Mouse (Mus musculus): ENCODE data around the gene Chrng. TPM values are rescaled to one million over a fixed set of nuclear protein-coding genes. Genes with fewer than 3 reads are reported as not detected.

Gene Chrng
- total RNA-seq (2017) = not detected in 2 replicates

DNA sequence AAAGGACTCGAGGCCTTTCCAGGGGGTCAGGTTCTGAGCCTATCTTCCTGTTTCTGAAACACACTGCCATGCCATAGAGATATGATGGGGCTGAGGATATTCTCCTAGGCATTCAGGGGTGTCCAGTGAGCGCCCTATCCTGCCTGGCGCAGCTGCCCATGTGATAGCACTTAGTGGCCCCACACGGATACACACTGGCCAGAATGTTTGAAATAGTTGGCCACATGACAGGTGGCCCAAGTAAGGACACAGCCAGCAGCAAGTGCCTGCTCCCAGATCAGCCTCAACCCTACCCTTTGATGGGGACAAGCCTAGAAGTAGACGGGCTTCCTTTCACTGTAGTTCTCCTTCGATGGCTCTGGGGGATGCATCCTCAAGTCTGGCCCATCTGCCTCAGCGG is at the start of gene Chrng:
TSS of gene Chrng (plus strand) at position 193 of the 400 bp plus-strand sequence.
- no peak for ATAC-seq (replicated peaks in 1 of 2; ENCODE audit: insufficient read depth in 1 of 2, low FRiP score in 2 of 2, low TSS enrichment in 1 of 2, low read depth in 1 of 2, poor library complexity in 2 of 2, severe bottlenecking in 2 of 2)

DNA sequence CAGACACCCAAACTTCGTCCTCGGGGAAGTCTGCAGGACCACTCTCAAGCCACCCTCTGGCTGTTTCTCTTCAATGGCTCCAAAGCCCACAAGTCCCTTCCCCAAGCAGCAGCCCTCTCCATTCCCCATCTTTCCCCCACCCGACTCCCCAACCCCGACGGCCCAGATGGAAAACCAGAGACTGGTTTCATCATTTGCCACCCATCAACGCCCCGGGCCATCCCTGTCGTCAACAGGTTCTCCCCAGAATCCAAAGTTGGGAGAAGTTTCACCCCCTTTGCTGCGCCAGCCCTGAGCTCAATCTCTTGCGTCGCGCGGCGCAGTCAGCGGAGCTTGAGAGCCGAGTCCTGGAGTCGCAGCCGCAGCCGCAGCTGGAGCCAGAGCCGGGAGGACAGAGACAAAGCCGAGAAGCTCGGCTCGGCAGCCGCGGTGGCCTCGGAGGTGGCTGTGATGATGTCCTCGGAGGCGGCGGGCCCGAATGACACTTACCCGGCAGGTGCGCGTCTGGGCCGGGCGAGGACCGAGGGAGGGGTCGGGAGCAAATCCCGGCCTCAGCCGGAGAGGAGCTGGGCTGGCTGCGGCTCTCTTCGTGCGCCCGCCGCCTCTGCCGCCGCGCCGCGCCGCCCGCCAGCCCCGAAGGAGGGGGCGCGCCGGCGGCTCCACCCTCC is 48.8 kb upstream of the Chrng start:
- ATAC-seq (replicated peaks in 1 of 2; ENCODE audit: insufficient read depth in 1 of 2, low FRiP score in 2 of 2, low TSS enrichment in 1 of 2, low read depth in 1 of 2, poor library complexity in 2 of 2, severe bottlenecking in 2 of 2) = no peak

DNA sequence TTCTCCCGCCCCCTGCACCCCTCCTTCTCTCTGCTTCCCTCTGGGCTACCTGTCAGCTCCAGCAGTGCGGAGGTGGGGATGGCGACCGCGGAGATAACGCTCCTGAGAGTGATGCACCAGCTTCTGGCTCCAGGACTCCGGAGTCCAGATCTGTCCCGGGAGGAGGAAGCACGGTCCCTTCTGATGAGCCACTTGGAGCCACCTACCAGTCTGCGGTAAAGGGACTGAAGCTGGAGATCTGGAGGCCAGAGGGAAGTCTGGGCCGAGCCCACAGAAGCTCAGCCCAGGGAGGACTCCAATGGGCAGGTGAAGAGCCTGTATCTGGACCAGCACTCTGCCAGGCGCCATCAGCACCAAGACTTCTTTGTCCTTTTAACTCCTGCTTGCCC is 48.3 kb upstream of the Chrng start, which contains the start of gene Ecel1:
TSS of gene Ecel1 (minus strand) at position 323 of the 389 bp plus-strand sequence.
- no peak for ATAC-seq (replicated peaks in 1 of 2; ENCODE audit: insufficient read depth in 1 of 2, low FRiP score in 2 of 2, low TSS enrichment in 1 of 2, low read depth in 1 of 2, poor library complexity in 2 of 2, severe bottlenecking in 2 of 2)

DNA sequence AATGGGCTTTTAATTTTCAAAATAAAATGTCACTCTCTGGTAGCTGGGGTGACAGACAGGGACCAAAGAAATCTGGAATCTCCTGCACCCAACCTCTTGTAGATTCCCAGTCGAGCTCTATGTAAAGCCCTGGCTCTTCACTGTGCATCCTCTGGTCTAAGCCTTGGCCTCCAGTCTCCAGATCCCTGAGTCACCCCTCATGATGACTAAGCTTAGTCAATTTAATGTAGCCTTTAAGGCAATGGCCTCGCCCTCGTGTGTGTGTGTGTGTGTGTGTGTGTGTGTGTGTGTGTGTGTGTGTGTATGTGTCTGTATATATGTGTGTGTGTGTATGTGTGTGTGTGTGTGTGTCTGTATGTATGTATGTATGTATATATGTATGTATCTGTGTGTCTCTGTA is 45.1 kb upstream of the Chrng start:
- ATAC-seq (replicated peaks in 1 of 2; ENCODE audit: insufficient read depth in 1 of 2, low FRiP score in 2 of 2, low TSS enrichment in 1 of 2, low read depth in 1 of 2, poor library complexity in 2 of 2, severe bottlenecking in 2 of 2) = no peak

DNA sequence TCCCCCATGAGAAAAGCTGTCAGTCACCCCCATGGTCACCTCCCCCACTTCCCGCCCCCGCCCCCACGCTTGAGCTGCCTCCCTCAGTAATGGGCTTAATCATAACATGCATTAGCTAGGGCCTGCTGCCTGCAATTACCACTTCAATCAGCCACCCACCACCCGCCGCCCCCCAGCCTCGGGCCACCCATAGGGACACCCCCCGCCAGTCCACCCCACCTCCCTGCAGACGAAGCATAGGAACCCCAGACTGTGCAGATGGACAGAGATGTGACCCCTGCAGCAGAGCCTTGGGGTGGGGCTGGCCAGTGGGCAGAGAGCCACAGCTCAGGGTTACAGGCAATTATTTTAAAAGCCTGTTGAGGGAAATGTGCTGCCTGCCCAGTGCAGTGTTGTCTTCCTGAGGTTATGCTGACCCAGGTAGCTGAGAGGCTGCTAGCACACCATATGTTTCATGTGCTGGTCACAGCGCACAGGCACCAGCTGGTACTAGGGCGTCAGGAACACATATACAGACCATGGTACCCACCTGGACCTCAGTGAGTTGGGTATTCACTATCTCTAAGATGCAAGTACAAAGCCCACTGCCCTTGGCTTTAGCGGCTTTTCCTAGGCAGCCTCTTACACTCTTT is 40.2 kb upstream of the Chrng start:
- ATAC-seq (replicated peaks in 1 of 2; ENCODE audit: insufficient read depth in 1 of 2, low FRiP score in 2 of 2, low TSS enrichment in 1 of 2, low read depth in 1 of 2, poor library complexity in 2 of 2, severe bottlenecking in 2 of 2) = no peak

DNA sequence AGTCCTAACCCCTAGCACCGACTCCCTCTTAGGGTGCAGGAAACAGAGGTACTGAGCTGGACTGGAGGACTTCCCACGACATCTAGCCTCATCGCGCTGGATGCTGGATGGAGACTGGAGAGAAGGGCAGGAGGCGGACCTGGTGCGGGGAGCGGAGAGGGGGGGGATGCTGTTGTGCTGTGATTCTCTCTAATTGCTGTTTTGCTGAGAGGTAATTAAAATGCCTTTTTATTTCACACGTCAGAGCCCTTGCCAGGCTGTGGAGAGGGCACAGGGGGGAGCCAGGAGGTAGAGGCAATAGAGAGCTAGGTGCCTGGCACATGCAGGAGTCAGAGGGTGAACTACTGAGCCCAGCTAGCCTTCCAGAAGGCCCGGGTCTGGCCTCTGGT is 39.7 kb upstream of the Chrng start:
- no peak for ATAC-seq (replicated peaks in 1 of 2; ENCODE audit: insufficient read depth in 1 of 2, low FRiP score in 2 of 2, low TSS enrichment in 1 of 2, low read depth in 1 of 2, poor library complexity in 2 of 2, severe bottlenecking in 2 of 2)

DNA sequence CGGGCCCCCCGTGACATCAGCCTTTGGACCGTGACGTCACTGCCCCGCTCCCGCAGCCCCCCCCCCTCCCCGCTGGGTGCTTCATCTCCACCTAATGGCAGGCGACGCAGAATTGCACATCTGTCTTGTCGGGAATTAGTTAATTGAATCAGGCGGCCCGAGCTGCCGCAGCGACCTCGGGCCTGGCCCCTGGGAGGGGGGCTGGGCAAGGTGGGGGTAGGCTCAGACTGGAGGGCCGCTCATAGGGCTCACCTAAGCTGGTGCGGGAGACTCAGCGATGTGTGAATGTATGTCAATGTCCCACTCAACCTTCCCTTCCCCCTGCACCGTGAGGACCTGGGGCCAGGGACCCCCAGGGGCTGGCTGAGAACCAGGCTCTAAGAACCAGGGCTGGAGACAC is 34.0 kb upstream of the Chrng start:
- ATAC-seq (replicated peaks in 1 of 2; ENCODE audit: insufficient read depth in 1 of 2, low FRiP score in 2 of 2, low TSS enrichment in 1 of 2, low read depth in 1 of 2, poor library complexity in 2 of 2, severe bottlenecking in 2 of 2) = no peak

DNA sequence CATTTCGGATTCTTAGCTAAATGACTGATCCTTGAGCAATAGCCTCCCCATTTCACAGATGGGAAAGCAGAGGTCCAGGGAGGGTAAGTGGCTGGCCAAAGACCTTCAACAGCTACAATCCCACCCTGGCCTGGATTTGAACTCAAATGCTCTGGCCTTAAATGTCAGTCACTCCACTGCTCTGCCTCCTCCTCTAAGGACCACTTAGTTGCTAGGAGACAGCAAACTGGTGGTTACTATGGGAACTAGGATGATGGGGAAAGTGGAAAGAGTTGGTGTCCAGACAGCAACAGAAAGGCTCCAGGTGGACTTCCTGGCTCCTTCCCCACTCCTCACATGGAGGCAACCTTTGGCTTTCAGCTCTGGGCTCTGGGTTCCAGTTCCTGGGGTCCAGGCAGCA is 33.1 kb upstream of the Chrng start:
- no peak for ATAC-seq (replicated peaks in 1 of 2; ENCODE audit: insufficient read depth in 1 of 2, low FRiP score in 2 of 2, low TSS enrichment in 1 of 2, low read depth in 1 of 2, poor library complexity in 2 of 2, severe bottlenecking in 2 of 2)

DNA sequence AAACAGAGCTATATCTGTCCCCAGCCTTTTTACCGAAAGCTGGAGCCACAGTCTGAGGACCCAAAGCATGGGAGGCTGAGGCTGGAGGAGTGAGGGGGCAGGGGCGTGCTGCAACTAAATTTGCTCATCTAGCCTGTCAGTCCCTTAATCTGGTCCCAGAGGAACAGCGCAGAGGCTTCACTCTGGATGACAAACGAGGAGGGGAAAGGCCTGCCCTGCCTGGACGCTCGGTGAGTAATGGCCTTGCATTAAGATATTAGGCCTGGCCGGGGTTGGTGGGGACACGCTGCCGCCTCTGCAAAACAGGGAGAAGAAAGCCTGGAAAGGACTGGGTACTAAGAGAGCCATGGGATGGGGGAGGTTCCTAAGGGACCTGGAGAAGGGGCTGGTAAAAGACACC is 32.1 kb upstream of the Chrng start:
- no peak for ATAC-seq (replicated peaks in 1 of 2; ENCODE audit: insufficient read depth in 1 of 2, low FRiP score in 2 of 2, low TSS enrichment in 1 of 2, low read depth in 1 of 2, poor library complexity in 2 of 2, severe bottlenecking in 2 of 2)

DNA sequence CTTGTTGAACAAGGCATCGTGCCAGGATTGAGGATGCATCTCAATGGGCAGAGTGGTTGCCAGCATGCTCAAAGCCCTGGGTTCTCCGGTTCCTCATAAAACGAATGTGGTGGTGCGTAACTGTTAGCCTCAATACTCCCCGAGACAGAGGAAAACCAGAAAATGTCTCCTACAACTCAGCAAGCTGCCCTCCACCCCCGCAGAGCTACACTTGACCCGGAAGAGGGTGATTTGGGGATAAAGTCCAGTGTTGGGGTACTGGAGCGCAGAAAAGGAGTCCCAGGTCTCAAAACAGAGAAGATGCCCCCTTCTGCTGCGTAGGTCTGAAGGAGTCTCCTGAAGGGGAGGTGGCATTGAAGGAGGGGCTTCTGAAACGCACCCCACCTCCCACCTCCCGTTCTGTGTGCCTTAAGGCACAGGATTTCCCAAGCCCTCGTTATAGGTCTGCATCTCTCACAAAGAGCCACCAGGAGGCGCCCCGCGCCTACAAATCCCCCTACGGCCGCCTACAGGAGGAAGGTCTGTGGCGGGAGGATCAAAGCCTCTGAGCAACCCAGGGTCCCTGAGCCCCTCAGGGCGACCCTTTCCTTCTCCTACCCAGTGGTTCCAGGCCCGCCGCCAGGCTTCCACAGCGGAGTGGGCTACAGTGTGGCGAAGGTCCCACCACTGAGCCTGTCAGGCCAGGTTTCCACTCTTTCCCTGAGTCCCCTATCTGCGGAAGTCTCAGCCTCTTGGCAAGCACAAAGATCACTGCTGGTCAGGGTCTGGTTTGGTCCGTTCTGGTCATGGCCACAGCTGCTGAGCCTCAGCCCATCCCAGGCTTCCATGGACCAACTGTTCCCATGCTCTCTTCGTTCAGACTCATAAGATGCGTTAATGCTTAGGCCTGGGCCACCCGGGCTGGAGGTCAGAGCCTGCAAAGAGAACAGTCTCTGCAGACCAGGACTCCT is 30.2 kb upstream of the Chrng start:
- peak in 1 of 2 experiments; percentile 51; a peak in 2 of 4 replicates for ATAC-seq (replicated peaks in 1 of 2; ENCODE audit: insufficient read depth in 1 of 2, low FRiP score in 2 of 2, low TSS enrichment in 1 of 2, low read depth in 1 of 2, poor library complexity in 2 of 2, severe bottlenecking in 2 of 2)

DNA sequence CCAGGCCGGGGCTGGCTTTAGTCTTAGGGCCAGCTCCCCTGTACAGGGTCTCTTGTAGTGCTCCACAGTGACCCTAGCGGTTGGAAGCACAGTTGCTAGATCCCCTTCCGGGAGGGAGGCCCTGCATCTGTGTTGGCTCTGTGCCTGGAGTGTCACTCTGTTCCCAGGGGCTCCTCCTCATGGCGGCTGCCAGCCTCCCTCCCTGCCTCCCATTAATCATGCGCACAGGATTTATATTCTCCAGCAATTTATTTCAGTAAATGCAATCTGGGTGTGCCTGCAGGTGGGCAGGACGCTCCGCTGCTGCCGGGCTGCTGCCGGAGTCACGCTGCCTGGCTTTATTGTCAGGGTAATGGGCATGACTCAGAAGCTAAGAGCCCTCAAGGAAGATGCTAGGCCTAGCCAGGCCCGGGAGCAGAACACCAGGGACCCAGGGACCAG is 28.6 kb upstream of the Chrng start:
- ATAC-seq (replicated peaks in 1 of 2; ENCODE audit: insufficient read depth in 1 of 2, low FRiP score in 2 of 2, low TSS enrichment in 1 of 2, low read depth in 1 of 2, poor library complexity in 2 of 2, severe bottlenecking in 2 of 2) = peak; percentile 73 to 80

DNA sequence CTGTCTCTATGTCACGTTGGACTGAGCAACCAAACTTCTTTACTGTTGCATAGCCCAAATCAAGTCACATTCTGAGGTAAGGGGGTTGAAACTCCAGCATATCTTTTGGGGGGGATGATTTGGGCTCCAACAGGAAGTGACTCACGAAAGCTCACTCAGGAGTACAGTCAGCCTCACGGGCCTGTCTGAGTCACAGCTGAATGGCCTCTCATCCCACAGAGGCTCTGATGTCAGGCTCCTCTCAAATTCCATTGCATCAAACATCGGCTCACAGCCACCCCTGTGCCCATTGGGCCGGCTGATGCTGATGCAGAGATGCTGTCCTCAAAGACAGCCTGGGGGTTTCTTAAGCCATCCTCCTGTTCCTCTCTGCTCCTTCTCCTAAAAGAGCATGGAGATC is 23.6 kb upstream of the Chrng start:
- no peak for ATAC-seq (replicated peaks in 1 of 2; ENCODE audit: insufficient read depth in 1 of 2, low FRiP score in 2 of 2, low TSS enrichment in 1 of 2, low read depth in 1 of 2, poor library complexity in 2 of 2, severe bottlenecking in 2 of 2)

DNA sequence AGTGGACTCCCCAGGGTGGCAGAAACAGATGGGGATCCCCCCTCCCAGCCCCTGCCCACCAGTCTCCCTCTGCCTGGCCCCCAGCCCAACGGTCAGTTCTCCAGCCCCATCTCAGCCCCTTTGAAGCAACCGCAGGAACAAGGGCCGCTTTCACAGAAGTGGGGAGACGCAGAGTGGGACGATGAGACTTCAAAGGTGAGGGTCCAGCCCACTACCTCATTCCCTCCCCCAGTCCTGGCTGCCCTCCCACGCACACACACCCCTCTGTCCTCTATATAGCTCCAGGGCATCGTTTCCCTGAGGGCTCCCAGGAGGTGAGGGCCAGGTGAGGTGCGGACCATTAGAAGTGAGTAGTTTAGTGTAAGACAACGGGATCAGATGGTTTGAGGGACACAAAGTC is 21.4 kb upstream of the Chrng start, which contains the start of gene Prss56:
TSS of gene Prss56 (plus strand) at position 301 of the 400 bp plus-strand sequence.
- ATAC-seq (replicated peaks in 1 of 2; ENCODE audit: insufficient read depth in 1 of 2, low FRiP score in 2 of 2, low TSS enrichment in 1 of 2, low read depth in 1 of 2, poor library complexity in 2 of 2, severe bottlenecking in 2 of 2) = no peak

DNA sequence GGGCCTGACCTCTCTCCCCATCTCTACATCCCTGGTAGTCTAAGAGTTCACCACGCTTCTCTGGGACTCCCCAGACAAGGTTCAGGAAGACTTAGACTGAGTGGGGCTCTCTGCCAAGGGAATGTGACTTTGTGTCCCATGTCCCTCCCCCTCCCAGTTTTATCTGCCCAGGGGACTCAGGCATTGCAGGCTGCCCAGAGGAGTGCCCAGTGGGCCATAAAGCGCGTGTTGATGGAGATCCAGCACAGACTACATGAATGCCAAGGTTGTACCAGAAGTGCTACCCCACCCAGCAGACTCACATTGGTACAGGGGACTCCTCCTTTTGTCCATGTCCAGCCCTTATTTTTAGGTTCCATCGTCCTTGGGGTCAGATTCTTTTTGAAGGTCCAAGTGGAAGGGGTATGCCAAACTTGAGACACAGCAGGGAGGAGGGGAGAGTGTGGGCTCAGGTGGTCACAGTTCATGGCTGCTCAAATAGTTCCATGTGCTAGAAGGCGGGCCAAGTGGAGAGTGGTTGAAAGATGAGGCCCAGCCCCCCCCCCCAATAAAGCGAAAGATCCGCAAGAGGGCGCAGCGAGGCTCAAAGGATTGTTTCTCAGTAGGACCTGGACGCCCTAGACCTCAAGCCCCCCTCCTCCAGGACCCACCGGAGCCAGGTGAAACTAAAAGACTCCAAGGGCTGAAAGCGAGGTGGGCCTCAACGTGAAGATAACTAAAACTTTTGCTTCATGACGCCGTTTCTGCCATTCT is 20.3 kb upstream of the Chrng start:
- ATAC-seq (replicated peaks in 1 of 2; ENCODE audit: insufficient read depth in 1 of 2, low FRiP score in 2 of 2, low TSS enrichment in 1 of 2, low read depth in 1 of 2, poor library complexity in 2 of 2, severe bottlenecking in 2 of 2) = no peak

DNA sequence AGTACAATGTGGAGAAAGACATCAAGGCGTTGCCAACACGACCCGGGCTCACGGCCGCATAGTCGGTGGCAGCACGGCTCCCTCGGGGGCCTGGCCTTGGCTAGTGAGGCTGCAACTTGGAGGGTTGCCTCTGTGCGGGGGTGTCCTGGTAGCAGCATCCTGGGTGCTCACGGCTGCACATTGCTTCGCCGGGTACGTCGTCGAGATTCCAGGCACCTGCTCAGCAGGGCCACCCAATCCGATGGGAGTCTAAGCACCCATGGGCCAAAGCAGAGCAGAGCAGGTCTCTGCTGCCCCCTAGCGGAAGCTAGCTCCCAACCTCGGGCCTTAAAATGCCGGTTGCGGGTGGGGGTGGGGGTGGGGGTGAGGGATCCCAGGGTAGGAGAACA is 19.7 kb upstream of the Chrng start:
- ATAC-seq (replicated peaks in 1 of 2; ENCODE audit: insufficient read depth in 1 of 2, low FRiP score in 2 of 2, low TSS enrichment in 1 of 2, low read depth in 1 of 2, poor library complexity in 2 of 2, severe bottlenecking in 2 of 2) = peak; percentile 38 to 40; a peak in 2 of 4 replicates

DNA sequence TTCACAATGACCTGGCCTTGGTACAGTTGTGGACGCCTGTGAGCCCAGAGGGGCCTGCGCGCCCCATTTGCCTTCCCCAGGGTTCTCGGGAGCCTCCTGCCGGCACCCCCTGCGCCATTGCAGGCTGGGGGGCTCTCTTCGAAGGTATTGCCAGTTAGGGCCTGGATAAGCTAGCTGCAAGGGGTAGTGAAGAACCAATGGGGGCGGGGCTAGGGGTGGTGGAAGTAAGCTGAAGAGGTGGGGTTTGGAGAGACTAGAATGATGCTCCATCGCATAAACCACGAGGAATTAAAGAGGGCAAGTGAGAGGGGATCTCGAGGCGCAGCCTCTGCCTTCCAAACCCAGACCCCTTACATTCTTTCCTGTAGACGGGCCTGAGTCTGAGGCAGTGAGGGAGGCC is 18.9 kb upstream of the Chrng start:
- ATAC-seq (replicated peaks in 1 of 2; ENCODE audit: insufficient read depth in 1 of 2, low FRiP score in 2 of 2, low TSS enrichment in 1 of 2, low read depth in 1 of 2, poor library complexity in 2 of 2, severe bottlenecking in 2 of 2) = no peak

DNA sequence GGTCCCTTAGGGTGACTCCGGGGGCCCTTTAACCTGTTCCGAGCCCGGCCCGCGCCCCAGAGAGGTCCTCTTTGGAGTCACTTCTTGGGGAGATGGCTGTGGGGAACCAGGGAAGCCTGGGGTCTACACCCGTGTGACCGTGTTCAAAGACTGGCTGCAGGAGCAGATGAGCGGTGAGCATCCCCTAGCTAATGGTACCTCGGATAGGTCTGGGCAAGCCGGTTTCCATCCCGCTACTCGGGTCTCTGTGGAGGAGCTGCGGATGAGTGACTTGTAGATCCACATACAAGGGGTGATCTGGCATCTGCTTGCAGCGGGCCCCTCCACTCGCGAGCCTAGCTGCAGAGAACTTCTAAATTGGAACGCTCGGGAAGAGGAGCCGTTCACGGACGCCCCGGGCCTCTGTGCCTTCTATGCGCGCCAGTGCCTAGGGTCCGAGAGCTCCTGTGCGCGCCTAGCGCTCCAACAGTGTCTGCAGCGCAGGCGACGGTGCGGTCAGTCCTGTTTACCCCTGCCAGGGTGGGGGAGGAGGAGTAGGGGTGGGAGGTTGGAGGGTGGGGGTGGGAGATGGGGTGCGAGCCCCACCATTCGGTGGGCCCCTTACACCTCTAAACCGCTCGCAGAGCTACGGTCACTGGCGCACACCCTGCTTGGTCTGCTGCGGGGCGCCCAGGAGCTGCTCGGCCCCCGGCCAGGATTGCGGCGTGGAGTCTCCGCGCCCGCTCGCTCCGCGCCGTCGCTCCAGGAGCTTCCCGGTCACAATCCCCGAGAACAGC is 18.0 kb upstream of the Chrng start:
- ATAC-seq (replicated peaks in 1 of 2; ENCODE audit: insufficient read depth in 1 of 2, low FRiP score in 2 of 2, low TSS enrichment in 1 of 2, low read depth in 1 of 2, poor library complexity in 2 of 2, severe bottlenecking in 2 of 2) = 0 out of 4 replicates have a peak, but pooled peaks of 1 of the 2 experiments have one; percentile 1
